Mouse (Mus musculus): ENCODE data around the gene Slc16a10. TPM values are rescaled to one million over a fixed set of nuclear protein-coding genes. Genes with fewer than 3 reads are reported as not detected.

Slc16a10 gene
- 17.2 and 18.6 TPM in 2 replicates for polyA plus RNA-seq (2014; fragmentation: Nextera tagmentation; extraction: Ambion mirVana)

DNA sequence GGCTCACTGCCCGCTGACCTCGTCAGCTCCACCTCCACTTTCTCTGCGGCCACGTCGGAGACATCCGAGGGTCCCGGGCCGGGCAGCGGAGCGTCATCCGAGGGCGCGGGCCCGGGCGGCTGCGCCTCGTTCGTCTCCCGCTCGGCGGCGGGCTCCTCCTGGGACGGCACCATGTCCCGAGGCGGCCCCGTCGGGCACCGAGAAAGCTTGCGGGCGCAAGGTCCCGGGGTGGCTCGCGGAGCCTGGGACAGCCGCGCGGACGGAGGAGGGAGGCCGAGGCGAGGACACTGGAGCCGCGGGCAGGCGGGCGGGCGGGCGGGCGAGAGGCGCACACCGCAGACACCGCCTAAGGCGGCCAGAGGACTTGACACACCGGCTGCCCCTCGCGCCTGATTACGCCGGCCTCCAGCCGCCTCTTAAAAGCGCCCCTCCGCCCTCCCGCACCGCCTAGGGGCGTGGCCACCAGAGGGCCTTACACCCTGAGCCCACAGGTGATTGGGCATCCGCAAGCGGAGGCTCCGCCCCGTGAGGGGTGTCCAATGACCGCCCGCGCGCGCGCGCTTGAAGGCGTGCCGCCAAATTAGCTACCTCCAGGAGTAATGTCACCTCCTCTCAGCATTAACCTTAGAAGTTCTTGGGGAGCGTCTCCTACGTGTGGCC, at the start of gene Slc16a10:
TSS of gene Slc16a10 (minus strand) at position 395 of the 660 bp plus-strand sequence.
- peak; percentile 97 for ATAC-seq (replicated peaks; ENCODE audit: insufficient number of reproducible peaks, low FRiP score, low TSS enrichment)
- Histone ChIP-seq H3K27ac (ENCODE audit: low read depth, low read length) (peak within 1 kb of the TSS; percentile 65), H3K9ac (ENCODE audit: low read depth, low read length) (peak within 1 kb of the TSS; percentile 88), H3K4me2 (peak within 1 kb of the TSS; percentile 87), H3K4me3 (ENCODE audit: low read depth, low read length) (peak within 1 kb of the TSS; percentile 76), H3K36me3 (ENCODE audit: control insufficient read depth, insufficient read depth, low read length) (no peaks in the 10 kb centered on the region), H3K4me1 (ENCODE audit: control insufficient read depth, insufficient read depth, low read length) (peaks cover 4% of the 10 kb centered on the region; the same call in 1 of the 2 replicates), H3K9me3 (replicated peaks; ENCODE audit: control insufficient read depth, low read length) (no peaks in the 10 kb centered on the region), H3K27me3 (ENCODE audit: control insufficient read depth, insufficient read depth, low read length) (no peaks in the 10 kb centered on the region)
- under 1% methylated on average over 54 of the region's 76 CpGs for WGBS (ENCODE audit: insufficient replicate concordance)

DNA sequence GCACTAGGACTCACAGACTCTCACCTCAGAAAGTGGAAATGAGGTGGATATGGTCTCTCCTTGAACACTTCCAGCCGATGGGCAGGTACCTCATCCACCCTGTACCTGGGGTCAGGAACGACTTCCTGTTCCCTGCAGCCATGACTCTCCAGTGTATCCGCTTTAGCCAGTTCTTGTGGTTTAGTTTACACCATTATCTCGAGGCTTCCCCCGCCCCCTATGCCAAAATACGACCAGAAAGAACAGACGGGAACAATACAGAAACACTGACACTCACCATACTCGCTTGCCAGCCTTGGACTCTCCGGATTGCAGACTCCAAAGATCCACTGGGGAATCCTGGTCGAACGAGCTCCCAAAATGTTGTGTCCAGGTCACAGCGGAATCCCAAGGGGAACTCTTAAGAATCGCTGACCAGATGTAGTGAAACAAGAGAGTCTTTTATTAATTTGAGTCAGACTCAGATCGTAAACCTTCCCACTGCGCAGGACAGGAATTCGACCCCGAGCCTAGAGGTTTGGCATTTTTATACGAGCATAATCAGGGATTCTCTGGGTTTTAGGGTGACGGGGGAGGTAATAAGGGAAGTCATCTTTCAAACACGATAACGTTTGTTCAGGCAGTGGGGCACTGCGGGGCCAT, 49.4 kb upstream of the Slc16a10 start:
- Histone ChIP-seq H3K27ac (ENCODE audit: low read depth, low read length) (no peak overlapping the region), H3K4me2 (peak overlapping the region; percentile 48), H3K9me3 (replicated peaks; ENCODE audit: control insufficient read depth, low read length) (no peaks in the 10 kb centered on the region), H3K36me3 (ENCODE audit: control insufficient read depth, insufficient read depth, low read length) (no peaks in the 10 kb centered on the region), H3K4me3 (ENCODE audit: low read depth, low read length) (no peak overlapping the region), H3K4me1 (ENCODE audit: control insufficient read depth, insufficient read depth, low read length) (no peaks in the 10 kb centered on the region), H3K9ac (ENCODE audit: low read depth, low read length) (no peak overlapping the region), H3K27me3 (ENCODE audit: control insufficient read depth, insufficient read depth, low read length) (0 out of 2 replicates have a peak, but pooled peaks cover 3% of the 10 kb centered on the region)
- no peak for ATAC-seq (replicated peaks; ENCODE audit: insufficient number of reproducible peaks, low FRiP score, low TSS enrichment)
- WGBS (ENCODE audit: insufficient replicate concordance): 49% methylated on average over 22 of the region's 22 CpGs

DNA sequence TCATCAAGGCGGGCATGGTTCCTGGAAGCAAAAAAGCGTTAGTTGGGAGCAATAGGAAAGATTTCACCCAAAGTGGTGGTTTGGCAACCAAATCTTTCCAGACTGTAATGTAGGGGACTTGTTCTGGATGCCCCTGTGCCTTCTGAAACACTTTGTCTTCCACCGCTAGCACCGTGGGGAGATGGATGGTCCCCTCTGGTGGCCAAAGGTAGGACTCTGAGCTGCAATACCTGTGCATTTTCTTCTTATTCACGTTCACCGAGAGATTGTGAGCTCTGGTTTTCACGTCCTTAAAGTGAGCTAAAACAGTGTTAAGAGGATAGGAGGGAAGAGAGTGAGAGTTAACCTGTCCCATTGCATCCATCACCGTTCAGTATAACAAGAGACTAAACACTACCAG, 48.8 kb upstream of the Slc16a10 start:
- 82% methylated on average over 8 of the region's 8 CpGs for WGBS (ENCODE audit: insufficient replicate concordance)
- H3K27ac ChIP-seq (ENCODE audit: low read depth, low read length): no peak overlapping the region
- no peak overlapping the region for H3K9ac ChIP-seq (ENCODE audit: low read depth, low read length)
- ATAC-seq (replicated peaks; ENCODE audit: insufficient number of reproducible peaks, low FRiP score, low TSS enrichment): no peak
- H3K4me1 ChIP-seq (ENCODE audit: control insufficient read depth, insufficient read depth, low read length): no peaks in the 10 kb centered on the region
- H3K4me3 ChIP-seq (ENCODE audit: low read depth, low read length): no peak overlapping the region
- no peak overlapping the region for H3K4me2 ChIP-seq
- H3K36me3 ChIP-seq (ENCODE audit: control insufficient read depth, insufficient read depth, low read length): no peaks in the 10 kb centered on the region
- H3K27me3 ChIP-seq (ENCODE audit: control insufficient read depth, insufficient read depth, low read length): 0 out of 2 replicates have a peak, but pooled peaks cover 3% of the 10 kb centered on the region
- H3K9me3 ChIP-seq (replicated peaks; ENCODE audit: control insufficient read depth, low read length): no peaks in the 10 kb centered on the region

DNA sequence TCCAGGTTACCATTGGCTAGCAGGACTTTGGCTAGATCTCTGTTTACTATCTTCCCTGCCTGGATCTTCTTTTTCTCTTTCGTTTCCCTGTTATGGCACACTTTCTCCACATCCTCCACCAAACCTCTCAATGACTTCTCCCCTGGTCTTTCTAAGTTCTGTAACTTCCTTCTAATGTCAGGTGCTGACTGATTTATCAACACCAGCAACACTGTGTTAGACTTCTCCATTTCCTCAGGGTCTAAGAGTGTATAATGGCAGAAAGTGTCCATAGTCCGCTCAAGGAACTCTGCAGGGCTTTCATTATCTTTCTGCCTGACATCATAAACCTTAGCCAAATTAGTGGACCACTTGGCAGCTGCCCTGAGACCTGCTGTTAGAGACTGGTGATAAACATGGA, 47.6 kb upstream of the Slc16a10 start:
- 75% methylated on average over 2 of the region's 2 CpGs for WGBS (ENCODE audit: insufficient replicate concordance)
- Histone ChIP-seq H3K4me3 (ENCODE audit: low read depth, low read length) (no peak overlapping the region), H3K9ac (ENCODE audit: low read depth, low read length) (no peak overlapping the region), H3K4me1 (ENCODE audit: control insufficient read depth, insufficient read depth, low read length) (no peaks in the 10 kb centered on the region), H3K27me3 (ENCODE audit: control insufficient read depth, insufficient read depth, low read length) (0 out of 2 replicates have a peak, but pooled peaks cover 3% of the 10 kb centered on the region), H3K27ac (ENCODE audit: low read depth, low read length) (no peak overlapping the region), H3K4me2 (no peak overlapping the region), H3K36me3 (ENCODE audit: control insufficient read depth, insufficient read depth, low read length) (no peaks in the 10 kb centered on the region), H3K9me3 (replicated peaks; ENCODE audit: control insufficient read depth, low read length) (no peaks in the 10 kb centered on the region)
- ATAC-seq (replicated peaks; ENCODE audit: insufficient number of reproducible peaks, low FRiP score, low TSS enrichment): no peak

GRCm38 (mm10) chr10:40188831-40189230, 46.8 kb upstream of the Slc16a10 start:
- no peaks in the 10 kb centered on the region for H3K9me3 ChIP-seq (replicated peaks; ENCODE audit: control insufficient read depth, low read length)
- no peaks in the 10 kb centered on the region for H3K36me3 ChIP-seq (ENCODE audit: control insufficient read depth, insufficient read depth, low read length)
- H3K4me3 ChIP-seq (ENCODE audit: low read depth, low read length): no peak overlapping the region
- H3K27ac ChIP-seq (ENCODE audit: low read depth, low read length): no peak overlapping the region
- 0 out of 2 replicates have a peak, but pooled peaks cover 3% of the 10 kb centered on the region for H3K27me3 ChIP-seq (ENCODE audit: control insufficient read depth, insufficient read depth, low read length)
- H3K4me2 ChIP-seq: no peak overlapping the region
- no peak for ATAC-seq (replicated peaks; ENCODE audit: insufficient number of reproducible peaks, low FRiP score, low TSS enrichment)
- H3K9ac ChIP-seq (ENCODE audit: low read depth, low read length): no peak overlapping the region
- 65% methylated on average over 3 of the region's 3 CpGs for WGBS (ENCODE audit: insufficient replicate concordance)
- no peaks in the 10 kb centered on the region for H3K4me1 ChIP-seq (ENCODE audit: control insufficient read depth, insufficient read depth, low read length)

- H3K36me3 ChIP-seq (ENCODE audit: control insufficient read depth, insufficient read depth, low read length): no peaks in the 10 kb centered on the region
- no peak overlapping the region for H3K9ac ChIP-seq (ENCODE audit: low read depth, low read length)
- ATAC-seq (replicated peaks; ENCODE audit: insufficient number of reproducible peaks, low FRiP score, low TSS enrichment): no peak
- no peak overlapping the region for H3K4me2 ChIP-seq
- H3K9me3 ChIP-seq (replicated peaks; ENCODE audit: control insufficient read depth, low read length): no peaks in the 10 kb centered on the region
- H3K4me3 ChIP-seq (ENCODE audit: low read depth, low read length): no peak overlapping the region
- H3K27ac ChIP-seq (ENCODE audit: low read depth, low read length): no peak overlapping the region
- no peaks in the 10 kb centered on the region for H3K4me1 ChIP-seq (ENCODE audit: control insufficient read depth, insufficient read depth, low read length)
- H3K27me3 ChIP-seq (ENCODE audit: control insufficient read depth, insufficient read depth, low read length): 0 out of 2 replicates have a peak, but pooled peaks cover 2% of the 10 kb centered on the region
These were observed 43.9 kb upstream of the Slc16a10 start for GRCm38 (mm10) chr10:40185956-40186355.

DNA sequence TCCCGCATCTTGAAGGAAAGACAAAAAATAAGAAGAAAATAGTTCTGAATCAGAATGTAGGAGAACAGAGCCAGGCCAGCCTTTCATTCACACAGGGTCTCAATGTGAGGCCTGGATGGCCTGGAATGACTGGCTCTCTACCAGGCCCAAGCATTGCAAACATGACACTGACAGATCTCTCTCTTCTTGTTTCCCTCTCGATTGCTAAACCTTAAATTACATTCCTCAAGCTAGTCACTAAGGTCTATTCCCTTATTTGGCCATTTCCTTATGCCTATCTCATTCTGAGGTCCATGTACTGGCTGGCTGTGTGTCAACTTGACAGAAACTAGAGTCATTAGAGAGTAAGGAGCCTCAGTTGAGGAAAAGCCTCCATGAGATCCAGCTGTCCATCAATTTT, 38.0 kb upstream of the Slc16a10 start:
- H3K27ac ChIP-seq (ENCODE audit: low read depth, low read length): no peak overlapping the region
- no peaks in the 10 kb centered on the region for H3K4me1 ChIP-seq (ENCODE audit: control insufficient read depth, insufficient read depth, low read length)
- no peak for ATAC-seq (replicated peaks; ENCODE audit: insufficient number of reproducible peaks, low FRiP score, low TSS enrichment)
- no peak overlapping the region for H3K4me2 ChIP-seq
- no peaks in the 10 kb centered on the region for H3K27me3 ChIP-seq (ENCODE audit: control insufficient read depth, insufficient read depth, low read length)
- no peak overlapping the region for H3K9ac ChIP-seq (ENCODE audit: low read depth, low read length)
- 77% methylated on average over 2 of the region's 2 CpGs for WGBS (ENCODE audit: insufficient replicate concordance)
- no peaks in the 10 kb centered on the region for H3K9me3 ChIP-seq (replicated peaks; ENCODE audit: control insufficient read depth, low read length)
- H3K36me3 ChIP-seq (ENCODE audit: control insufficient read depth, insufficient read depth, low read length): no peaks in the 10 kb centered on the region
- H3K4me3 ChIP-seq (ENCODE audit: low read depth, low read length): no peak overlapping the region

DNA sequence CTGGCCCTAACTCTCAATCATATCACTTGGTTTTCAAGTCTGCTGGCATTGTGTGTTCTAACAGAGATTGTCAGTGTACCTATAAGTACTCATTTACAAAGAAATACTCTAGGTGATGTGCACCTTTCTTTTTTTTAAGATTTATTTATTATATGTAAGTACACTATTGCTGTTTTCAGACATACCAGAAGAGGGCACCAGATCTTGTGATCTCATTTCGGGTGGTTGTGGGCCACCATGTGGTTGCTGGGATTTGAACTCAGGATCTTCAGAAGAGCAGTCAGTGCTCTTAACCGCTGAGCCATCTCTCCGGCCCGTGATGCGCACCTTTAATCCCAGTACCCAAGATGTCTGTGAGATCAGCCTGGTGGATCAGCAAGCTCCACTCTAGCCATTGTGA, 37.1 kb upstream of the Slc16a10 start:
- Histone ChIP-seq H3K27me3 (ENCODE audit: control insufficient read depth, insufficient read depth, low read length) (no peaks in the 10 kb centered on the region), H3K9me3 (replicated peaks; ENCODE audit: control insufficient read depth, low read length) (no peaks in the 10 kb centered on the region)

More for the DNA sequence above, 37.1 kb upstream of the Slc16a10 start:
- ATAC-seq (replicated peaks; ENCODE audit: insufficient number of reproducible peaks, low FRiP score, low TSS enrichment): no peak
- no peaks in the 10 kb centered on the region for H3K36me3 ChIP-seq (ENCODE audit: control insufficient read depth, insufficient read depth, low read length)
- WGBS (ENCODE audit: insufficient replicate concordance): 93% methylated on average over 5 of the region's 5 CpGs
- no peak overlapping the region for H3K4me3 ChIP-seq (ENCODE audit: low read depth, low read length)
- no peaks in the 10 kb centered on the region for H3K4me1 ChIP-seq (ENCODE audit: control insufficient read depth, insufficient read depth, low read length)
- H3K4me2 ChIP-seq: no peak overlapping the region
- no peak overlapping the region for H3K27ac ChIP-seq (ENCODE audit: low read depth, low read length)
- H3K9ac ChIP-seq (ENCODE audit: low read depth, low read length): no peak overlapping the region

Measured in heart, embryonic 11.5 days (tissue).